Mouse (Mus musculus) intestine, embryonic 14.5 days (tissue): ENCODE measurements around the gene Ndufa6. TPM values are rescaled to one million over a fixed set of nuclear protein-coding genes. Genes with fewer than 3 reads are reported as not detected.

Experiments
- ATAC-seq: fragments of 200-750 bp; cut with Nextera tagmentation; replicated peaks from 2 replicates; pipeline ENCODE4 v1.8.0; 2017; ENCODE audit warnings: low read depth, moderate number of reproducible peaks, moderate TSS enrichment, moderate library complexity; ENCODE audit not compliant: low FRiP score, low TSS enrichment
- DNase-seq: peaks from one replicate; pipeline ENCODE4 v3.0.0-alpha.2; 2018; ENCODE audit warnings: low spot score
- H3K27ac ChIP-seq: fragments of 300-500 bp; sonication (generic); 2 replicates; pipeline ENCODE4 v1.5.1; 2014; ENCODE audit warnings: low read depth, mild to moderate bottlenecking, control low read depth
- H3K27me3 ChIP-seq: fragments of 300-500 bp; sonication (generic); replicated peaks from 2 replicates; pipeline ENCODE4 v1.6.1; 2014; ENCODE audit warnings: low read length, control low read depth; ENCODE audit not compliant: control insufficient read depth, insufficient read depth
- H3K36me3 ChIP-seq: fragments of 300-500 bp; sonication (generic); 2 replicates; pipeline ENCODE4 v1.6.1; 2014; ENCODE audit warnings: low read length, control low read depth; ENCODE audit not compliant: control insufficient read depth, insufficient read depth
- H3K4me1 ChIP-seq: fragments of 300-500 bp; sonication (generic); replicated peaks from 2 replicates; pipeline ENCODE4 v1.6.1; 2014; ENCODE audit warnings: low read length, control low read depth, mixed read lengths; ENCODE audit not compliant: control insufficient read depth, insufficient read depth
- H3K4me2 ChIP-seq: fragments of 300-500 bp; sonication (generic); 2 replicates; pipeline ENCODE4 v1.6.1; 2014; ENCODE audit warnings: low read length
- H3K4me3 ChIP-seq: fragments of 300-500 bp; sonication (generic); 2 replicates; pipeline ENCODE4 v1.5.1; 2014; ENCODE audit warnings: low read depth, low read length, control low read depth, mixed read lengths
- H3K9ac ChIP-seq: fragments of 300-500 bp; sonication (generic); 2 replicates; pipeline ENCODE4 v1.6.1; 2014; ENCODE audit warnings: mild to moderate bottlenecking, low read length
- H3K9me3 ChIP-seq: fragments of 300-500 bp; sonication (generic); 2 replicates; pipeline ENCODE4 v1.6.1; 2016; ENCODE audit warnings: low read length, control low read depth; ENCODE audit not compliant: control insufficient read depth
- WGBS: fragments of 180-500 bp; shearing (Covaris S2); extraction: QIAGEN DNeasy Blood & Tissue Kit; methylation state at CpG from one replicate; pipeline ENCODE4 v1.1.7; 2014; 5-methylcytosine and 5-hydroxymethylcytosine counted together
- polyA plus RNA-seq: library from polyadenylated mRNA; unstranded; fragments of >200 nt; fragmentation: Nextera tagmentation; extraction: Ambion mirVana; gene quantifications from 2 replicates; pipeline ENCODE4 v1.2.1, GENCODE M21; 2014

The Ndufa6 gene
- polyA plus RNA-seq, 1 experiment from 2014 or later = 466 TPM

GRCm38 (mm10) chr15:82341036-82341501 lies 13.1 kb downstream of the Ndufa6 start:
- Histone ChIP-seq H3K27ac (peak overlapping the region; percentile 88), H3K9ac (peak overlapping the region; percentile 82), H3K4me2 (peak overlapping the region; percentile 72), H3K9me3 (no peaks in the 10 kb centered on the region), H3K4me1 (peaks cover 23% of the 10 kb centered on the region), H3K4me3 (peak overlapping the region; percentile 53), H3K27me3 (no peaks in the 10 kb centered on the region), H3K36me3 (peaks cover 11% of the 10 kb centered on the region; the same call in 1 of the 2 replicates)
- no peak for ATAC-seq
- peak; percentile 83 for DNase-seq
- 2% methylated on average over 35 of the region's 40 CpGs for WGBS

- peak; percentile 71 for DNase-seq
- no peaks in the 10 kb centered on the region for H3K27me3 ChIP-seq
- peak overlapping the region; percentile 53 for H3K4me3 ChIP-seq
- H3K9me3 ChIP-seq = no peaks in the 10 kb centered on the region
- H3K4me2 ChIP-seq = peak overlapping the region; percentile 72
- 34% methylated on average over 21 of the region's 21 CpGs for WGBS
- peak overlapping the region; percentile 88 for H3K27ac ChIP-seq
- peaks cover 16% of the 10 kb centered on the region for H3K36me3 ChIP-seq
- peak overlapping the region; percentile 82 for H3K9ac ChIP-seq
- H3K4me1 ChIP-seq = peaks cover 23% of the 10 kb centered on the region
- ATAC-seq = no peak
Observed at GRCm38 (mm10) chr15:82340414-82341035, 13.6 kb downstream of the Ndufa6 start.

- Histone ChIP-seq H3K27ac (no peak overlapping the region), H3K27me3 (no peaks in the 10 kb centered on the region), H3K4me1 (peaks cover 23% of the 10 kb centered on the region), H3K36me3 (peaks cover 22% of the 10 kb centered on the region), H3K4me3 (no peak overlapping the region), H3K9me3 (no peaks in the 10 kb centered on the region), H3K9ac (no peak overlapping the region), H3K4me2 (no peak overlapping the region)
- WGBS = 64% methylated on average over 8 of the region's 8 CpGs
- DNase-seq = no peak
- ATAC-seq = no peak
Observed at GRCm38 (mm10) chr15:82339634-82340254, 14.4 kb downstream of the Ndufa6 start.

- Histone ChIP-seq H3K9me3 (no peaks in the 10 kb centered on the region), H3K4me3 (peak overlapping the region; percentile 70), H3K4me2 (peak overlapping the region; percentile 81), H3K36me3 (peaks cover 27% of the 10 kb centered on the region), H3K9ac (peak overlapping the region; percentile 59; the same call in 1 of the 2 replicates), H3K27ac (no peak overlapping the region), H3K27me3 (no peaks in the 10 kb centered on the region), H3K4me1 (peaks cover 23% of the 10 kb centered on the region)
- WGBS = 59% methylated on average over 10 of the region's 10 CpGs
- ATAC-seq = no peak
- no peak for DNase-seq
Observed at GRCm38 (mm10) chr15:82339150-82339549, 15.0 kb downstream of the Ndufa6 start.

- peak; percentile 97 for DNase-seq
- H3K9ac ChIP-seq = peak within 1 kb of the TSS; percentile 59
- no peaks in the 10 kb centered on the region for H3K27me3 ChIP-seq
- peaks cover 23% of the 10 kb centered on the region for H3K4me1 ChIP-seq
- peak; percentile 82 for ATAC-seq
- under 1% methylated on average over 41 of the region's 41 CpGs for WGBS
- H3K4me3 ChIP-seq = peak within 1 kb of the TSS; percentile 70
- no peaks in the 10 kb centered on the region for H3K9me3 ChIP-seq
- peak within 1 kb of the TSS; percentile 81 for H3K4me2 ChIP-seq
- peaks cover 29% of the 10 kb centered on the region for H3K36me3 ChIP-seq
- peak within 1 kb of the TSS; percentile 62; the same call in 1 of the 2 replicates for H3K27ac ChIP-seq
Observed at GRCm38 (mm10) chr15:82338593-82339112, 15.5 kb downstream of the Ndufa6 start, which contains the start of the genes Naga, Pheta2 and Smdt1. Naga (minus strand) TSS chr15:82338925. Pheta2 (plus strand) TSS chr15:82338942. Smdt1 (plus strand) TSS chr15:82338959.

- DNase-seq = no peak
- H3K4me3 ChIP-seq = peak overlapping the region; percentile 70
Observed at GRCm38 (mm10) chr15:82337875-82338274, 16.2 kb downstream of the Ndufa6 start.

GRCm38 (mm10) chr15:82336629-82337028 lies 17.5 kb downstream of the Ndufa6 start:
- 88% methylated on average over 12 of the region's 12 CpGs for WGBS
- ATAC-seq (no peak), DNase-seq (no peak)
- Histone ChIP-seq H3K4me3 (no peak overlapping the region), H3K4me2 (no peak overlapping the region), H3K9me3 (no peaks in the 10 kb centered on the region), H3K36me3 (peaks cover 35% of the 10 kb centered on the region), H3K4me1 (peaks cover 15% of the 10 kb centered on the region), H3K27ac (no peak overlapping the region), H3K27me3 (no peaks in the 10 kb centered on the region), H3K9ac (no peak overlapping the region)

More at GRCm38 (mm10) chr15:82337875-82338274, 16.2 kb downstream of the Ndufa6 start:
- H3K4me2 ChIP-seq = peak overlapping the region; percentile 81
- H3K4me1 ChIP-seq = peaks cover 23% of the 10 kb centered on the region
- peaks cover 32% of the 10 kb centered on the region for H3K36me3 ChIP-seq
- no peaks in the 10 kb centered on the region for H3K9me3 ChIP-seq
- no peak for ATAC-seq
- H3K27me3 ChIP-seq = no peaks in the 10 kb centered on the region
- WGBS = 17% methylated on average over 4 of the region's 4 CpGs
- peak overlapping the region; percentile 59 for H3K9ac ChIP-seq
- H3K27ac ChIP-seq = peak overlapping the region; percentile 62; the same call in 1 of the 2 replicates

GRCm38 (mm10) chr15:82335194-82335593 lies 18.9 kb downstream of the Ndufa6 start:
- Histone ChIP-seq H3K4me1 (peaks cover 14% of the 10 kb centered on the region), H3K9ac (no peak overlapping the region), H3K36me3 (peaks cover 41% of the 10 kb centered on the region), H3K4me2 (no peak overlapping the region), H3K4me3 (no peak overlapping the region), H3K27me3 (no peaks in the 10 kb centered on the region), H3K9me3 (no peaks in the 10 kb centered on the region), H3K27ac (no peak overlapping the region)
- no peak for DNase-seq
- WGBS = 98% methylated on average over 4 of the region's 4 CpGs
- no peak for ATAC-seq
